Mouse (Mus musculus) cerebellum, postnatal 4 days (tissue): ENCODE measurements around the gene Vps37d.

Source experiments
- DNase-seq, 2 experiments: peaks; one replicate each; pipeline ENCODE4 v3.0.0; 2022; ENCODE audit warnings: low spot score in 2 of 2, mixed read lengths in 1 of 2

Gene Vps37d

GRCm38 (mm10) chr5:135077564-135078481 lies at the start of gene Vps37d:
Vps37d (minus strand) TSS chr5:135078266.
- DNase-seq: peak; percentile 96 to 100

- no peak for DNase-seq
These were observed 49.6 kb upstream of the Vps37d start for GRCm38 (mm10) chr5:135127669-135128068.

DNA sequence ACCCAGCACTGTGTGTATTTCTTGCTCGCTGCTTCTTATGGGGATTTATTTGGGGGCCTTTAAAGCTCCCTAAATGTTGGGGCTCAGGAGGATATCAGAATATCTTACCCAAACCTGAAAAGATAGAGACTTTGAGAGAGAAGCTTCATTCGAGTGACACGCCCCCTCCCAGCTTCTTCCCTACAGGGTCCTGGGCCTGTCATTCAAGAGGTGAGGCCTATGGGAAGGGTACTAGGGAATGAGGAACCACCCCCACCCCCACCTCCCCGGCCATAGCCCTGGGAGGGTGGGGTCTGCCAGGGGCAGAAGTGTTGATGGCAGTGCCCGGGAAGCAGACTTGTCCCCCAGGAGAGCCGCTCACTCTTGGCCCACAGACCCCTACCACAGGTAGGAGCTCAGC lies 48.1 kb upstream of the Vps37d start:
- no peak for DNase-seq

- no peak for DNase-seq
These were observed 42.7 kb upstream of the Vps37d start for GRCm38 (mm10) chr5:135120753-135121152.

DNA sequence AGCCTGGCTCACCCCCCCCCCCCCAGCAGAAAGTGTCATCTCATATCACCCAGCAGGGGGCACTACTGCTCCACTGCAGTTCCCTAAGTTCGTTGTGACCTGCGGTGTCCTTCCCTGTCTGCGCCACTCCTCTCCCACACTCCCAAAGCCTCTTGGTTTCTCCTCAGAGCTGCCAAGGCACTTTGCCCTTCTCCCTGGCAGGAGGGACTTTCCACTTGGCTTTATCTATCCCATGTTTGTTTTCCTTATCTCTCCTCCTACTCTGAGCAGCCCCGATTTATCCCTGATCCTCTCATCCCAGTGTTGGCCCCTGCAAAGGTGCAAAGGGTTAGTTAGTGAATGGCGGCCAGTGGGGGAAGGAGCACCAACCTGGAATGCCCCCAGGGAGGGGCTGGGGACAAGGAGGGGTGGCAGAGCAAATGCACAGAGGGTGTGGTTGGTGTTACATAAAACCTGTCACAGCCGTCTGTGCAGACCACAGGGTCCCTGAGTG lies 40.6 kb upstream of the Vps37d start:
- DNase-seq: peak in 1 of 2 experiments; percentile 47

GRCm38 (mm10) chr5:135115241-135115640 lies 37.2 kb upstream of the Vps37d start:
- no peak for DNase-seq

- no peak for DNase-seq
These were observed 35.7 kb upstream of the Vps37d start for GRCm38 (mm10) chr5:135113782-135114181.

DNA sequence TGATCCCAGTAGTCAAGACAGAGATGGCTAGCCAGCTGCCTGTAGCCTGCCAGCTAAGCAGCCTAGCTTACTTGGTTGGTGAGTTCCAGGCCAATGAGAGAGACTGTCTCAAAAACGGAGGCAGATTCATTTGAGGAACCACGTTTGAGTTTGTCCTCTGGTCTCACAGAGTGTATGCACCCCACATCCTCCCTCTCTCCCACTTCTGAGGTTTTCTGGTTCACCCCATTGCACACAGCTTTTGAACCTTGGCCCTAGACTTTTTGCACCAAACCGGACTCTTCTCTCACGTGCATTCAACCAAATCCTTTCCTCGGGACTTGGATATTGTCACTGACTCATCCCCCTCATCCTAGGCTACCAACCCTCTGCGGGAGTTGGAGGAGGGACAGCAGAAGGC lies 31.9 kb upstream of the Vps37d start:
- no peak for DNase-seq

- no peak for DNase-seq
These were observed 31.4 kb upstream of the Vps37d start for GRCm38 (mm10) chr5:135109426-135109825.

- DNase-seq: no peak
These were observed 31.0 kb upstream of the Vps37d start for GRCm38 (mm10) chr5:135109017-135109416.

DNA sequence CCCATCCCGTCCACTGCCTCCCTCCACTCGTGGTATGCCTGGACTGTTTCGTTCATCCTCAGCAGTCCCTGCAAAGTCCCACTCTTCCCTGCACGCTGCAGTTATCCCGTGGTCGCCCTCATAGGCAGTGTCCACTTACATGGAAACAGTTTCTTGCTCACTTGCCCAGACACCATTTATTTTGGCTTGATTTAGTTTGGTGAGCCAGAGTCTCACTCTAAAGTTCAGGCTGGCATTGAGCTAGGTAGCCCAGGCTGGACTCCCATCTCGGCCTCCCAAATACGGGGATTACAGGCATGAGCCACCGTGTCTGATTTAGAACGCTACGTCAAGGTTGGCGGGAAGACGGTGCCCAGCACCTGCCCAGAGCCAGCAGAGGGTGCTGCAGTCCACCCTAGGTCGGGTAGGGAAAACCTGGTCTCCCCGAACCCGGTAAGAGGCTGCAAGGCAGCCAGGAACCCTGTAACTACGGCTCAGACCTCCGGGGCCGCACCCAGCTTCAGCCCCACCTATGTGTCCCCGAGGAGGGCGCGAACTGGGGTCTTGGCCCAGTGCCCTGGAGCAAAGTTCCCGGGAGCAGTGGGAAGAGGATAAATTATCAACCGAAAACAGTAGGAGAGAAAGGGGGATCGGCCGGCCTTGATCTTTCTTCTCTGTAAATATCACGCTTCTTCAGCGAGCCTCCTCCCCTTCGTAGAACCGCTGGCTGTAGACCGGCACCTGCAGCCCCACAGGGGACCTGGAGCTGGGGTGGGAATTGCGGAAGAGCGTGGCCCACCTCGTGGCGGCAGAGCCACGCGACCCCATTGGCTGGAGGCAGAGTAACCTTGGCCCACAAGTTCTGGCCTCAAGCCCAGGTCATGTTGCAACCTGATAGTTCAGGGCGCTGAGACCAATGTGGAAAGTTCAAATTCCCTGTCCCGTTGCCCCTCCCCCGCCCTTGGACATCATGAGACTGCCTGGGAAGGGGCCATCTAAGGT lies 29.7 kb upstream of the Vps37d start:
- peak in 1 of 2 experiments; percentile 38 for DNase-seq

- peak in 1 of 2 experiments; percentile 68 for DNase-seq
These were observed 28.7 kb upstream of the Vps37d start for GRCm38 (mm10) chr5:135106758-135107256.

DNA sequence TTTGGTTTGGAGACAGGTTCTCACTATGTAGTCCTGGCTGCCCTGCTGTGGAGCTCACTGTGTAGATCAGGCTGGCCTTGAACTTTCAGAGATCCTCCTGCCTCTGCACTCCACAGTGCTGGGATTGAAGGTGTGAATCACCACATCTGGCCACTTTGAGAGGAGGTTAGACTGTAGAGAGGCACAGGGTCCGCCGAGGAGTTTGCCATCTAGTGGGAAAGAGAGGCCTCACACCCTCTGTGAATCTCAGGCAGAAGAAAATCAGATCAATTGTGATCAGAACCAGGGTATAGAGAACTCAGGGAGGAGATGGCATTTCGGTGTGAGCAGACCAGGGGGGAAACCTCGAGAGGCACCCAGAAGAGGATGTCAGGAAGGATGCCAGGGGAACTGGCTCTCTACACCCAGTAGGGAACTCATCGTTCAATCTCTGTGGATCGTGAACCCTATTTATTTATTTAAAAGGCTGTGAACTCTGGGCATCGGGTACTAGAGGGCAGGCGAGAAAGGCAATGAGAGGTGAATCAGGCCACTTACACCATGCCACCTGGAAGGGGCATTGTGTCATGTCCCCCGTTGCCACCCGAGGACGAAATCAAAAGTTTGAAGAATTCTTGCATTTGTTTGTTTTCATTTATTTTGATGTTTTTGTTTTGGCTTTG lies 26.1 kb upstream of the Vps37d start:
- no peak for DNase-seq

DNA sequence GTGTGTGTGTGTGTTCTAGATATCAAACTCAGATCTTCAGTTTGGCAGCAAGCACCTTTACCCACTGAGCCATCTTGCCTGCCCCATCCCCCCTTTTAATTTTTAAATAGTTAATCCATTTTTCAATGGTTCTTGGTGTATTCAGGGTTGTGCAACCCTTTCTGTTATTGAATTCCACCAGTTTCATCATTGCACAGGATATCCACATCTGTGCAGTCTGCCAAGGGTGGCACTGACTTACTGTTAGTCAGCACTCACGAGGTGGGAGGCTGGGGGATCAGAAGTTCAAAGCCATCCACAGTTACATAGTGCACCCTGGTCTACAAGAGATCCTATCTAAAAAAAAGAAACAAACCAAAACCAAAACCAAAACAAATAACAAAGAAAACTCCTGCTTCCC lies 22.9 kb upstream of the Vps37d start:
- DNase-seq: no peak

GRCm38 (mm10) chr5:135089653-135090052 lies 11.6 kb upstream of the Vps37d start, which contains the start of gene Mlxipl:
Mlxipl (plus strand) TSS chr5:135089890.
- DNase-seq: no peak

DNA sequence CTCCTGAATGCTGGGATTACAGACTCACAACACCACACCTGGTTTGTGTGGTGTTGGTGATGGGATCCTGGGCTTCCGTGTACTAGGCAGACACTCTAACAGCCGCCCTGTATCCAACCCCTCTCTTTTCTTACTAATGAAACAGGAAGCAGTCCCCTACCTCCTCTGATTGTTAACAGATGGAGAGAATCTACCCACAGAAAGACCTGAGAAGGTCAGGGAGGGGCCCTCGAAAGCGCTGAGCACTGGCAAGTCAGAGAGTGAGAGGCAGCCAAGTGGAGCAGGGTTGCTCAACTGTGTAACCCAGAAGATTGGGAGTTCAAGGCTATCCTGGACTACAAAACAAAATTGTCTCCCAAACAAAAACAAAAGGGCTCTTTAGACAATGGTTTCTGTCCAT lies 8.8 kb upstream of the Vps37d start:
- DNase-seq: no peak

GRCm38 (mm10) chr5:135080539-135080938 lies 2.5 kb upstream of the Vps37d start:
- DNase-seq: no peak

- no peak for DNase-seq
These were observed 1.5 kb upstream of the Vps37d start for GRCm38 (mm10) chr5:135079578-135079977.

GRCm38 (mm10) chr5:135078482-135078810 lies 380 bp upstream of the Vps37d start:
- no peak for DNase-seq

DNA sequence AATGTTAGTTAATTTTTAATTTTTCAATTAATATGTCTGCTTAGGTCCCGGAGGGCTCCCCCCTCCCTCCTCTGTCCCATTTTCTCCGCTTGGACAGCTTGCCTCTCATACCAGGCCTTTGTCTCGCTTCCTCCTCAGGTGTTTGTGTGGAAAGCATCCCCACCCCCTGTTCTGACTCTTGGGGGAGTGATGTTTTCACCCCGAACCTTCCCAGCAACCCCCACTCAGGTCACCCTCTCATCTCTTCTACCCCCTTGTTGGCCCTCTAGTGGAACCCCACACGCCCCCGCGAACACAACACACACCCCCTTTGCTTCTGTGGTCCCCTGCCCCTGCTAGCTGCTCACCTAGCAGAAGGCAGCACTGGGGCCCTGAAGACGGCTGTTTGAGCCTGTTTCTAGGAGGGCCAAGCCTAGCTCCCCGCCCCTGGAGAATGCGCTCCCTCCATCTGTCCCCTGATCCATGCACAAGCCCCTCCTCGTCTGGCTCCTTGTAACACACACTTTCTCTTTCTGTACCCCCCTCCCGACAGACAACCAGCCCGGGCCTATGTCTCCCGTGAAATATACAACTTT lies 1.0 kb downstream of the Vps37d start:
- DNase-seq: peak in 1 of 2 experiments; percentile 47

GRCm38 (mm10) chr5:135076368-135076767 lies 1.7 kb downstream of the Vps37d start:
- no peak for DNase-seq
